Mouse (Mus musculus) frontal cortex, postnatal 14 days (tissue): ENCODE data around the gene Smpd3.

Experiments used
- DNase-seq, 2 experiments: peaks; one replicate each; pipeline ENCODE4 v3.0.0; 2022; ENCODE audit warnings: low spot score in 2 of 2

Smpd3 gene

GRCm38 (mm10) chr8:106232751-106233150 lies 105.0 kb downstream of the Smpd3 start:
- no peak for DNase-seq

GRCm38 (mm10) chr8:106231536-106231935 lies 106.3 kb downstream of the Smpd3 start:
- DNase-seq = no peak

- no peak for DNase-seq
These were observed 111.2 kb downstream of the Smpd3 start for GRCm38 (mm10) chr8:106226589-106226988.

GRCm38 (mm10) chr8:106219620-106220019 lies 118.2 kb downstream of the Smpd3 start:
- no peak for DNase-seq

GRCm38 (mm10) chr8:106213959-106214358 lies 123.8 kb downstream of the Smpd3 start:
- DNase-seq = no peak

GRCm38 (mm10) chr8:106211421-106211820 lies 126.4 kb downstream of the Smpd3 start:
- DNase-seq = no peak

GRCm38 (mm10) chr8:106210821-106211345 lies 126.9 kb downstream of the Smpd3 start, which contains the start of the genes Slc7a6os and Prmt7:
Slc7a6os (minus strand) TSS chr8:106210935.
Prmt7 (plus strand) TSS chr8:106210936.
- peak; percentile 91 to 96 for DNase-seq

GRCm38 (mm10) chr8:106210035-106210731 lies 127.6 kb downstream of the Smpd3 start:
- DNase-seq = no peak
